Mouse (Mus musculus): ENCODE measurements around the gene Hbs1l.

GRCm38 (mm10) chr10:21295759-21296621 is at the start of gene Hbs1l:
- TF ChIP-seq GATA1 (IDR thresholded peaks at IDR 0.05; ENCODE audit: borderline replicate concordance, low read length) = no peak
- no peak for TF ChIP-seq FLI1 (IDR thresholded peaks at IDR 0.05; ENCODE audit: low read length)

Data from megakaryocyte, embryonic 14.5 days (primary cell).